Mouse (Mus musculus) kidney, embryonic 15.5 days (tissue): ENCODE data around the gene Ntrk3. TPM values are rescaled to one million over a fixed set of nuclear protein-coding genes. Genes with fewer than 3 reads are reported as not detected.

ENCODE experiments used
- ATAC-seq: fragments of 200-750 bp; cut with Nextera tagmentation; replicated peaks from 2 replicates; pipeline ENCODE4 v1.8.0; 2017; ENCODE audit warnings: moderate TSS enrichment; ENCODE audit not compliant: low FRiP score
- H3K27ac ChIP-seq: fragments of 300-500 bp; sonication (generic); 2 replicates; pipeline ENCODE4 v1.5.1; 2015; ENCODE audit warnings: mild to moderate bottlenecking, inconsistent platforms
- H3K27me3 ChIP-seq: fragments of 300-500 bp; sonication (generic); 2 replicates; pipeline ENCODE4 v1.6.1; 2015; ENCODE audit warnings: inconsistent platforms
- H3K36me3 ChIP-seq: fragments of 300-500 bp; sonication (generic); 2 replicates; pipeline ENCODE4 v1.6.1; 2015; ENCODE audit warnings: inconsistent platforms
- H3K4me1 ChIP-seq: fragments of 300-500 bp; sonication (generic); 2 replicates; pipeline ENCODE4 v1.6.1; 2015; ENCODE audit warnings: inconsistent platforms
- H3K4me2 ChIP-seq: fragments of 300-500 bp; sonication (generic); 2 replicates; pipeline ENCODE4 v1.6.1; 2015; ENCODE audit warnings: moderate library complexity, mild to moderate bottlenecking, inconsistent platforms
- H3K4me3 ChIP-seq: fragments of 300-500 bp; sonication (generic); replicated peaks from 2 replicates; pipeline ENCODE4 v1.5.1; 2015; ENCODE audit warnings: mild to moderate bottlenecking, inconsistent platforms
- H3K9ac ChIP-seq: fragments of 300-500 bp; sonication (generic); 2 replicates; pipeline ENCODE4 v1.6.1; 2015; ENCODE audit warnings: mild to moderate bottlenecking, inconsistent platforms
- H3K9me3 ChIP-seq: fragments of 300-500 bp; sonication (generic); replicated peaks from 2 replicates; pipeline ENCODE4 v1.6.1; 2016; ENCODE audit warnings: inconsistent platforms
- WGBS: fragments of 180-500 bp; shearing (Covaris S2); methylation state at CpG from one replicate; pipeline ENCODE4 v1.1.7; 2015; ENCODE audit warnings: mixed read lengths; 5-methylcytosine and 5-hydroxymethylcytosine counted together
- polyA plus RNA-seq: library from polyadenylated mRNA; unstranded; fragments of >200 nt; fragmentation: Nextera tagmentation; extraction: Ambion mirVana; gene quantifications from 2 replicates; pipeline ENCODE4 v1.2.1, GENCODE M21; 2015

Ntrk3 gene
- polyA plus RNA-seq, 1 experiment from 2014 or later = 4.4 TPM

GRCm38 (mm10) chr7:78398377-78398776 is 339.4 kb downstream of the Ntrk3 start:
- no peak overlapping the region for H3K4me2 ChIP-seq
- H3K9ac ChIP-seq = no peak overlapping the region
- no peak overlapping the region for H3K4me3 ChIP-seq
- no peaks in the 10 kb centered on the region for H3K4me1 ChIP-seq
- peaks cover 5% of the 10 kb centered on the region; the same call in 1 of the 2 replicates for H3K9me3 ChIP-seq
- ATAC-seq = no peak
- H3K36me3 ChIP-seq = no peaks in the 10 kb centered on the region
- no peaks in the 10 kb centered on the region for H3K27me3 ChIP-seq
- no peak overlapping the region for H3K27ac ChIP-seq

GRCm38 (mm10) chr7:78397215-78397614 is 340.6 kb downstream of the Ntrk3 start:
- Histone ChIP-seq H3K9ac (no peak overlapping the region), H3K4me3 (no peak overlapping the region), H3K27me3 (no peaks in the 10 kb centered on the region), H3K9me3 (peaks cover 5% of the 10 kb centered on the region; the same call in 1 of the 2 replicates), H3K4me1 (no peaks in the 10 kb centered on the region), H3K27ac (no peak overlapping the region), H3K36me3 (no peaks in the 10 kb centered on the region), H3K4me2 (no peak overlapping the region)
- no peak for ATAC-seq
- WGBS = 81% methylated on average over 4 of the region's 4 CpGs

DNA sequence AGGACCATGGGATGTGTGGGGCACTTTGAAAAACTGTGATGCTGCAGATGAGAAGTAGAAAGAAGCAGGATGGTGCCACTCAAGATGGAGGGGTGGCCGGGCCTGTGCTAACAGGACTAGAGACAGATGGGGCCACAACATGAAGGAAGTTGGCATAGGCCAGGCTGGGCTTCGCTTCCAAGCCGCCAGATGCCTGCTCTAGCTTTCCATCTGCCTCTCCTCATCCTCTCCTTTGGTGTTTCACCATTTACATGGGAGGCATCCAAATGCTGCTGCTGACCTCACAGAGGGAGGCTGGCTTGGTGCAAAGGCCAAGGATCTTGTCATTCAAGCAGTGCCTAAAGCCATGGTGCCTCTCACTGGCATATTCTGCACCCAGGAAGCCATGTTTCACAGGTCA is 347.8 kb downstream of the Ntrk3 start:
- no peaks in the 10 kb centered on the region for H3K4me1 ChIP-seq
- H3K36me3 ChIP-seq = no peaks in the 10 kb centered on the region
- 87% methylated on average over 3 of the region's 3 CpGs for WGBS
- no peak overlapping the region for H3K4me3 ChIP-seq
- ATAC-seq = no peak
- H3K4me2 ChIP-seq = no peak overlapping the region
- peaks cover 5% of the 10 kb centered on the region; the same call in 1 of the 2 replicates for H3K9me3 ChIP-seq
- no peak overlapping the region for H3K9ac ChIP-seq
- no peaks in the 10 kb centered on the region for H3K27me3 ChIP-seq
- no peak overlapping the region for H3K27ac ChIP-seq

DNA sequence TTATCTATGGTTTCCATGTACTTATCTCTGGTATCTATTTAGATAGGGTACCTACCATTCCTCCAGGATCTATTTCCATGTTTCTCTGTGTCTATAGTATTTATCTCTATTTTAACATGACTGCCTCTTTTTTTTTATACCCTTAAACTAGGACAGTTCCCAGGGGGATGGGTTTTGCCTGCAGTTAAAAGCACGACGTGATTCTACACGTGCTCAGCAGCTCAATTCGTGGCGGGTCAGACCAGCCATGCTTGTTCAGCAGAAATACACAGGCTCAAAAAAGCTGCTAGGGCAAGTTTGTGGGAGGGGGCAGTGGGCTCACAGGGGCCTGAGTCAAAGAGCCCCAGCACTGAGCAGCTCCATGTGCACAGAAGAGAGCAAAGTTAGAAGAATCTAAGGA is 349.7 kb downstream of the Ntrk3 start:
- H3K27me3 ChIP-seq = no peaks in the 10 kb centered on the region
- no peak overlapping the region for H3K4me2 ChIP-seq
- no peaks in the 10 kb centered on the region for H3K36me3 ChIP-seq
- WGBS = 79% methylated on average over 5 of the region's 5 CpGs
- H3K4me1 ChIP-seq = no peaks in the 10 kb centered on the region
- H3K4me3 ChIP-seq = no peak overlapping the region
- H3K27ac ChIP-seq = no peak overlapping the region
- H3K9me3 ChIP-seq = no peaks in the 10 kb centered on the region
- no peak overlapping the region for H3K9ac ChIP-seq
- ATAC-seq = no peak

GRCm38 (mm10) chr7:78385971-78386370 is 351.8 kb downstream of the Ntrk3 start:
- H3K36me3 ChIP-seq = no peaks in the 10 kb centered on the region
- 58% methylated on average over 1 of the region's 1 CpGs for WGBS
- H3K9me3 ChIP-seq = no peaks in the 10 kb centered on the region
- no peak overlapping the region for H3K4me2 ChIP-seq
- no peak for ATAC-seq
- no peak overlapping the region for H3K9ac ChIP-seq
- H3K4me1 ChIP-seq = no peaks in the 10 kb centered on the region
- H3K4me3 ChIP-seq = no peak overlapping the region
- H3K27ac ChIP-seq = no peak overlapping the region
- H3K27me3 ChIP-seq = no peaks in the 10 kb centered on the region

- no peak overlapping the region for H3K4me2 ChIP-seq
Measured at GRCm38 (mm10) chr7:78384111-78384510, 353.7 kb downstream of the Ntrk3 start.

DNA sequence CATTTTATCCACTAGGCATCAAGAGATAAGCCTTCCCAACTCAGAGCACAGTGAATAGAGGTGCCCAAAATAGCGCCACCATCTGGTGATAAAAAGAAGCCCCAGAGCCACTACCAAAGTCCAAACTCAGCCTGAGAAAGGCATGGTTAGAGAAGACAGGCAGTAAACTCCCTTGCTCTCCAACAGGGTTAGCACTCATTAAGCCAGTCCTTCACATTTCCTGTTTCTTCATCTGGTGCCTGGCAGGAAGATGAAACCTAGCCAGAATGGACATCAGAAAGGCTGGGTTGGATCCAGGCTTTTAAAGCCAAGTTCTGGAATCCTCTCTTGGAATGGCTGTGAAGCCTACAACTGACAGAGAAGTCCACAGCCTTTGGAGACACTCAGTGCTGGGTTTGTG is 355.7 kb downstream of the Ntrk3 start:
- no peak for ATAC-seq
- 26% methylated on average over 1 of the region's 1 CpGs for WGBS
- Histone ChIP-seq H3K27me3 (no peaks in the 10 kb centered on the region), H3K36me3 (no peaks in the 10 kb centered on the region), H3K27ac (no peak overlapping the region), H3K4me3 (no peak overlapping the region), H3K4me1 (no peaks in the 10 kb centered on the region), H3K9ac (no peak overlapping the region), H3K4me2 (no peak overlapping the region), H3K9me3 (no peaks in the 10 kb centered on the region)

More at GRCm38 (mm10) chr7:78384111-78384510, 353.7 kb downstream of the Ntrk3 start:
- no peaks in the 10 kb centered on the region for H3K9me3 ChIP-seq
- H3K27me3 ChIP-seq = no peaks in the 10 kb centered on the region
- no peak for ATAC-seq
- no peak overlapping the region for H3K27ac ChIP-seq
- H3K4me1 ChIP-seq = no peaks in the 10 kb centered on the region
- H3K4me3 ChIP-seq = no peak overlapping the region
- no peak overlapping the region for H3K9ac ChIP-seq
- H3K36me3 ChIP-seq = no peaks in the 10 kb centered on the region

- Histone ChIP-seq H3K9me3 (no peaks in the 10 kb centered on the region), H3K36me3 (no peaks in the 10 kb centered on the region), H3K4me1 (no peaks in the 10 kb centered on the region), H3K27ac (no peak overlapping the region), H3K4me3 (no peak overlapping the region), H3K4me2 (no peak overlapping the region), H3K9ac (no peak overlapping the region), H3K27me3 (no peaks in the 10 kb centered on the region)
- ATAC-seq = no peak
- 88% methylated on average over 5 of the region's 5 CpGs for WGBS
Measured at GRCm38 (mm10) chr7:78379784-78380183, 358.0 kb downstream of the Ntrk3 start.

- Histone ChIP-seq H3K36me3 (no peaks in the 10 kb centered on the region), H3K4me2 (no peak overlapping the region), H3K27ac (no peak overlapping the region), H3K9me3 (no peaks in the 10 kb centered on the region), H3K9ac (no peak overlapping the region), H3K4me3 (no peak overlapping the region), H3K27me3 (no peaks in the 10 kb centered on the region), H3K4me1 (no peaks in the 10 kb centered on the region)
- no peak for ATAC-seq
- WGBS = 71% methylated on average over 2 of the region's 2 CpGs
Measured at GRCm38 (mm10) chr7:78378306-78378705, 359.5 kb downstream of the Ntrk3 start.

DNA sequence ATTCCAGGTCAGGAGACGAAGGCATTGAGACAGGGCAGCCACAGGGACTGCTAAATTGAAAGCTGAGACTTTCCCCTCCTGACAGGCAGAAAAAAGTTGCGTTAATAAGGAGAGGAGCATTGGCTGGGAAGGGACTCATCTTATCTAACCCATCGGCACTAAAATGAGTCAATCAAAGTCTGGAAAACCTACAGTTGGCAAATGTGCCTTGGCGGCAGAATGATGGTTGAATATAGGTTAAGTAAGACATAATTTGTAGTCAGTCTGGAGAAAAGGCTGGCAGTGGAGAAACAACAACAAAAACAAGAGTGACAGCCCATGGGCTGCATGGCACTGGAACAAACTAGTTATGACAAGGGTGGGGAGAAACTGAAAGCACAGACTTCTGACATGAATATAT is 360.9 kb downstream of the Ntrk3 start:
- Histone ChIP-seq H3K4me3 (no peak overlapping the region), H3K9me3 (no peaks in the 10 kb centered on the region), H3K27ac (no peak overlapping the region), H3K4me1 (no peaks in the 10 kb centered on the region), H3K36me3 (no peaks in the 10 kb centered on the region), H3K4me2 (no peak overlapping the region), H3K27me3 (no peaks in the 10 kb centered on the region), H3K9ac (no peak overlapping the region)
- ATAC-seq = no peak
- WGBS = 51% methylated on average over 4 of the region's 4 CpGs

DNA sequence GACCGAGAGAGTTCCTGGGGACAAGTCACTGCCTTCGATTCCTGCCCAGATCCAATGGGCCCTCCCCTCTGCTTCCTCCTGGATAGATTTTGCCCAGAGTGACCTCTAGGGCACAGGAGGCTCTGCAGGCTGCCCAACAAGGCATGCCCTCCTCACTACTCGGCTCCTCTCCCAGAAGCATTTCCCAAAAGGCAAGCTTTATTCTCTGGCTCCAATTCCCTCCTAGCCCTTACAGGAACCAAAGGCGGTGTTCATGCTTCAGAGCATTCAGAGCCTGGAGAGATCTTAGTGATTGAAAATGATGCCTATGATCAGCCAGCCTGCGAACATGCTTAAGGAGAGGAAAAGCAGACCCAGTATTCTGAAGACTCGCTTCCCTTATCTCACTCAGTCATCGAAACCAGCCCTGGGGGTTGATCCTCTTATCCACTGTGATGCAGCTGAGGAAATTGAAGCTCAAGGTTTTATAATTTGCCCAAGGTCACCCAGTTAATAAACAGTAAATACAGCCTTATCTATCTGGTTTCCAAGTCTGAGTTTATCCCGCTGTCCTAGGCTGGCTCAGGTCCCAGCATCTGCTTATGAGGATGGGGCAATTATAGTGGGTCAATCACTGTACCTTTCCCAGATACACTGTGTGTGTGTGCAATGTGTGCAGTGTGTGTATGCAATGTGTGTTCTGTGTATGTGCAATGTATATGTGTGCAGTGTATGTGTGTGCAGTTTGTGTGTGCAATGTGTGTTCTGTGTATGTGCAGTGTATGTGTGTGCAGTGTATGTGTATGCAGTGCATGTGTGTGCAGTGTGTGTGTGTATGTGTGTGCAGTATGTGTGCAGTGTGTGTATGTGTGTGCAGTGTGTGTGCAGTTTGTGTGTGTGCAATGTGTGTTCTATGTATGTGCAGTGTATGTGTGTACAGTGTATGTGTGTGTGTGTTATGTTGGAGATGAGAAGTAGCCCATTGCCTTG is 376.2 kb downstream of the Ntrk3 start:
- 45% methylated on average over 8 of the region's 8 CpGs for WGBS
- Histone ChIP-seq H3K4me1 (peaks cover 9% of the 10 kb centered on the region; the same call in 1 of the 2 replicates), H3K9me3 (no peaks in the 10 kb centered on the region), H3K4me2 (no peak overlapping the region), H3K9ac (no peak overlapping the region), H3K27ac (no peak overlapping the region), H3K36me3 (no peaks in the 10 kb centered on the region), H3K4me3 (no peak overlapping the region), H3K27me3 (no peaks in the 10 kb centered on the region)
- peak; percentile 60 for ATAC-seq

- H3K27me3 ChIP-seq = no peaks in the 10 kb centered on the region
- H3K27ac ChIP-seq = no peak overlapping the region
- ATAC-seq = no peak
- no peaks in the 10 kb centered on the region for H3K36me3 ChIP-seq
- no peaks in the 10 kb centered on the region for H3K9me3 ChIP-seq
- H3K4me2 ChIP-seq = no peak overlapping the region
- WGBS = 66% methylated on average over 5 of the region's 5 CpGs
- H3K4me3 ChIP-seq = no peak overlapping the region
- no peak overlapping the region for H3K9ac ChIP-seq
- no peaks in the 10 kb centered on the region for H3K4me1 ChIP-seq
Measured at GRCm38 (mm10) chr7:78347464-78347863, 390.3 kb downstream of the Ntrk3 start.

DNA sequence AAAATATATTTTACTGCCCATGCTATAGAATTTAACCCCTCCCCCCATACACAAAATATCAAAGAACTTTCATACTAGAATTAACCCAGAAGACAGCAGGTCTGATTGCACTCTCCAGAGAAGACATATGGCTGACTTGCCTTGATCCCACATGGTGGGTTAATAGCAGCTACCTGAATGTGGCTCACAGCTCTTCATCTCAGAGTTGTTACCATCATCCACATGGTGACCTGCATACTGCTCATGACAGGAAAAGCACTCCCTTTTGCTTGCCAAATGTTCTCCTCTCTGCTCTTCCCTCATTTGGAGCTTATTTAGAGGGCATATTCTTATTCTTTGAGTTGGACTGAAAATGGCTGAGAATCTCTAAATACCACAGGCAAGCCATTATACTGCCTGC is 404.4 kb downstream of the Ntrk3 start:
- H3K4me2 ChIP-seq = no peak overlapping the region
- no peaks in the 10 kb centered on the region for H3K36me3 ChIP-seq
- H3K4me3 ChIP-seq = no peak overlapping the region
- no peaks in the 10 kb centered on the region for H3K27me3 ChIP-seq
- no peak overlapping the region for H3K27ac ChIP-seq
- no peak for ATAC-seq
- no peaks in the 10 kb centered on the region for H3K9me3 ChIP-seq
- no peaks in the 10 kb centered on the region for H3K4me1 ChIP-seq
- no peak overlapping the region for H3K9ac ChIP-seq
